Mouse (Mus musculus) erythroblast, embryonic 14.5 days (primary cell): ENCODE results near the gene Lin28b.

ENCODE experiments used
- GATA1 ChIP-seq: IDR thresholded peaks from 2 replicates; pipeline ENCODE4 v1.6.1; 2012; ENCODE audit warnings: low read length, inconsistent platforms, mixed read lengths
- TAL1 ChIP-seq: IDR thresholded peaks from 3 replicates; pipeline ENCODE4 v1.6.1; 2012; ENCODE audit warnings: low read length, inconsistent platforms, mixed read lengths

DNA sequence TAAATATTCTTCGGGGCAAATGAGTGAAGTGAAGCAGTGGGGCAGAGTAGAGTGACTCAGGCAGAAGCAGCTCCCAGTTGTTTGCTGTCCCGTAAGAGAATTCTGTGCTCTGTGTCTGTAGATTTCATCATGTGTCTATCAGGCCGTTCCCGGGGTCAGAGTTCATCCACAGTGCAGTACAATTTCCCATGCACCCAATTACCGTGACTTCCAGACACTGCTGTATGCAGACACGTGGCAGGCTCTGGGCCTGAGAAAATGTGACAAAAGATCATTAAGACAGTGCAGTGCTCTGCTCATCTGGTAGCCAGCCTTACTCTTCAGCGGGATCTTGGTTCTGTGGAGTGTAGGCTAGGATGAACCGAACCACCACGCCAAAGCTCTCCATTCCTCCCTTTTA, 141.0 kb downstream of the Lin28b start:
- no peak for TF ChIP-seq GATA1
- no peak for TF ChIP-seq TAL1
